Mouse (Mus musculus) urinary bladder, adult 18-20 months (tissue): ENCODE data around the gene Mst1r.

Experiments used
- DNase-seq, 2 experiments: peaks; one replicate each; pipeline ENCODE4 v3.0.0; 2022; ENCODE audit warnings: low spot score in 2 of 2, mixed read lengths in 2 of 2

Mst1r gene

DNA sequence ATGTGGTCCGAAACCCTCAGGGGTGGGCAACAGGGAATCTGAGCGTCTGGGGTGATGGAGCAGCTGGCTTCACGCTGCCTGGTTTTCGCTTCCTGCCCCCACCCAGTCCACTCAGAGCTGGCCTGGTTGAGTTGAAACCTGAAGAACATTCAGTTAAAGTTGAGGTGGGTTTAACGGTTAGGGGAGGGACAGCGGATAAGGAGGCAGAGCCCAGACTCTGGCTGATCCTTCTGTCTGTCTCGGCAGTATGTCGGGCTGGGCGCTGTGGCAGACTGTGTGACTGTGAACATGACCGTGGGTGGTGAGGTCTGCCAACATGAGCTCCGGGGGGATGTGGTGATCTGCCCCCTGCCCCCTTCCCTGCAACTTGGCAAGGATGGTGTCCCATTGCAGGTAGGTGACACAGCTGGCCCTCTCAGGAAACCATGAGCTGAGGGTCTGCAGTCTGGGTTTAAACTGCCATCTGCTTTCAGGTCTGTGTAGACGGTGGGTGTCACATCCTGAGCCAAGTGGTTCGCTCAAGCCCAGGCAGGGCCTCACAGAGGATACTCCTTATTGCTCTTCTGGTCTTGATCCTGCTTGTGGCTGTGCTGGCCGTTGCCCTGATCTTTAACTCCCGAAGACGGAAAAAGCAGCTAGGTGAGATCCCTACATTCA is 8.2 kb downstream of the Mst1r start:
- DNase-seq: no peak

DNA sequence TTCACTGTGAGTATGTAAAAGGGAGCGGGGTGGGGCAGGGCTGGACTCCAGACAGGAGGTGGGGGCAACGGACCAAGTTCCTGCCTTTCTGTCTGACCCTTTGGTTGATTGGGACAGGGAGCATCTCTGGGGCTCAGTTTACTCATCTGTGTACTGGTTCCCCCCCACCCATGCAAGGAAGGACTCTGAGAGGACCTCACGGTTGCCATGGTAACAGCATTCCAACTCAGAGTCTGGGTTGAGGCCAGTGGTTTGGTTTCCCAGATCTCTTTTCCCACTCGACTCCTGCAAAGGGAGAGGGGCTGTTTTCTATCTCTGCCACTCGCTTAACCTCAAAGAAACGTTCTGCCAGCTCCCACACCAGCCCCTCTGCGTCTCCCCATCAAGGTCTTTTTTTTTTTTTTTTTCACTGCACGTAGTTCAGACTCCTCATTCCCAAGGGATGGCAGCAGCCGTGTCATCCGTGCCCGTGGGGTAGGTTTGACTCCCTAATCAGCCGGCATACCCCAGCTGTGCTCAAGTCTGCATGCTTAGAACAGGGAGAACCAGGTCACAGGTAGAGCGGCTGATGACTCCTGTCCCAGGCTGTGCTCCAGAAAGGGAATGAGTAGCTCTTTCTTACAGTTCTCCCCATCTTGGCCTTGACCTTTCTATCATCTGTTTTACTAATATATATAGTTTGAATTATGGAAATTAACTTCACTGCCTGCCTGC is 11.4 kb downstream of the Mst1r start:
- no peak for DNase-seq

DNA sequence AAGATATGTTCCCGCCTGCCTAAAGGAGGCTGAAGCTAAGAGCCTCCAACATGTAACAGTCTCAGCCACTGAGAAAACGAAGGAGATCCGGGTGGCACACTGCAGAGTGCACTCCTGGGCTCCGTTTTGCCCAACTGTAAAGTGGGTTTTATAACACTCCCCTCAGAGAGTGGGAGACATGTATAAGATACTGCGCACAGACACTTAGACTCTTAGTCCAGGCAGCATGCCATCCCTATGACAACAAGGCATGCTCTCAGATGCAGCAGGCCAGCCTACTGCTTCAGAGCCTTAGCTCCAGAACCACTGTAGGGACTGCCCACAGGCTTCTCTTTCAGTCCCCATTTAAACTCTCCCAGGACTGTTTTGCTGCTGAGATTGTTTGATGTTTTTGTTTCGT is 12.2 kb downstream of the Mst1r start:
- no peak for DNase-seq

DNA sequence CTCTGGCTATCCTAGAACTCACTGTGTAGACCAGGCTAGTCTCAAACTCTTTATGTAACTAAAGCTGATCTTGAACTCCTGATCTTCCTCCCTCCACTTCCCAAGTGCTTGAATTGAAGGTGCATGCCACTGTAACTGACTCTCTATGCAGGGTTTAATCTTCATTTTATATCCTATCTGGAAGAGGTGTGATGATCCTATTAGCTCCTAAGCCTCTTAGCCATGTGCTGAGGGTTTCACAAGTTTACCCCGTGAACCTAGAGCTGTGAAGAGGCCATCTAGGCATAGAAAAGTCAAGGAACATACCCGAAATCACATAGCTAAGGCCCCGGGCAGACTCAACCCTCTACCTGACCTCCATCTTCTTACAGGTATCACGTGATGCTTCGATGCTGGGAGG is 12.8 kb downstream of the Mst1r start:
- no peak for DNase-seq

DNA sequence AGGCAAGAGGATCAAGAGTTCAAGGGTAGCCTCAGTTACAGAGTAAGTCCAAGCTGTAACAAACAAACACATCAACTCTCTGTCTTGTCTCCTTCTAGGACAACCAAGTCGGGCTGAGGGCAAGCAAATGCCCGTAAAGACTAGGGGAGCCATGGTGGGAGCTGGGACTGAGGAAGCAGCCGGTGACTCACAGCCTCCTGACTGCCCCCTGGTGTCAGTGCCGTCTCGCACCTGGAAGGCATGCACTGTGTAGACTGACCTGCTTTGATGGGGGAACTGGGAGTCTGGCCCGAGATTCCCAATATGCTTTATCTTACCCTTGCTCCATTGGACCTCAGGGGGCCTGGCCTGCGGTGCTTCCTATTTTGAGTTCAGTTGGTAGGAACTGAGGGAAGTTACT is 16.3 kb downstream of the Mst1r start:
- DNase-seq: peak in 1 of 2 experiments; percentile 58

DNA sequence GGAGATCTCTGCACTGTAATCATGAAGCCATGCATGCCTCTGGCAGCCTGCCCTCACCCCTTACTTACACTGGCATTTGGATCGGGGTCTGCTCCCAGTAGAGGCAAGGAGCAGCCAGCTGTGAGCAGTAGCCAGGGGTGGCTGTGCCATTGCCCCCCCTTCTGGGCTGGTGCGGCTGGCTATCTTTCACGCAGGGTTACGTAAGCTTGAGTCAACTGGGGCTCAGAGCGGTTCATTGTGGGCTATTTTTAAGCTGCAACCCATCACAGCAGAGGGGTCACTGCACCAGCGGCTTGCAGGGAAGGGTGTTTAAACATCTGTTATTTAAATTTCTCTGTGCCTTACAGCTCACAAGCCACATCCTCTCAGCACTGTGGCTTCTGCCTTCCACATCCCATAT is 17.3 kb downstream of the Mst1r start:
- no peak for DNase-seq

DNA sequence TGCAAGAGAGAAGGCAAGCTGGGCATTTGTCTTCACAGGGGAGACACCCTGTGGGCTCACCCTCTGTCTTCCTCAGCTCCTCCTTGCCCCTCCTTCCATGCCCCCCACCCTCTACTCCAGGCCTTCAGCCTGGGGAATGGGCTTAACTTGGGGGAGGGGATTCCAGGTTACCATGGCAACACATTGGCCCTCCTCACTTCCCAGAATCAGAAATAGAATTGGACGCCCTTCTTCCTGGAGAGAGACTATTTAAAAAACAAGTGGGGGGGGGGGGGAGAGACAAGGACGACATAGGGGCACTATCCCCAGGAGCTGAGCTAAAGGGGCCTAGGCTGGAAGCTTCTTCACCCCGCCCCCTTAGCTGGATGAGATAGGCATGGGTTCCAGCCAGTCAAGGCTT is 18.6 kb downstream of the Mst1r start:
- DNase-seq: no peak

DNA sequence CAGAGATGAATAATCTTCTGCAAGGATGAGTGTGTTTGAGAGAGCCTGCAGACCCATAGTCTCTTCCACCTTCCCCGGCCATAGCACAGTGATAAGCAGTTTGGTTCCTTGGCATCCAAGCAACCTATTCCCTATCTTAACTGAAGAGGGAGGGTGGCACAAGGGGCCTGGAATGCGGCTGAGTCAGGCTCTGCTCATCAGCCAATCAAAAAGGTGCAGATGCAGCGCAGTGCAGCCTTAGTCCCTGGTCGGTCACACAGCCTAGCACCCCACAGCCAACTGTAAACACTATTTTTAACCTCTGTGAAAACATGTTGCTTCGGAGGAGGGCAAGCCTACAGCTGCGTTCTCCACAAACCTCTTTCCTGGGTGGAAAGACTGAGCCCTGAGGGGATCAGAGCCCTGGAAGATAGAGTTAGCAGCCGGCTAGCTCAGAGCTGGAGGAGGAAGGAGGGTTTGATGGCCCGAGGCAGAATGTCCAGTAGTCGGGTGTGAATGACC is 20.3 kb downstream of the Mst1r start:
- no peak for DNase-seq

DNA sequence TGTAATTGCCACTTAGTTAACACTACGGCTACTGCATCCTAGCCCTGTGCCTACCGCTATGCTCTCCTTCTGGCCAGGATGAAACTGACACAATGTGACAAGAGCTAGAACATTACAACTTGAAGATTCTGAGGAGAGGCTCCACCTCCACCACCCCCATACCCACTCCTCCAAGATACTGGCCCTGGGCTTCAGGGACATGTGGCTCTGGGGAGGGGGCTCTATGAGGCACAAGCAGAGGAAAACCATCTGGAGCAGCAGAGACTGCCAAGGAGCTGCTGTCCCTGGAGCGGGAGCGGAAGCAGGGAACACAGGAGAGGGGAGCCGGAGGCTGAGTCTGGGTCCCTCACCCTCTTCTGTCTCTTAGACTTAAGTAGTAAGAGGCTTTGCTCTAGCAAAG is 21.1 kb downstream of the Mst1r start:
- no peak for DNase-seq

DNA sequence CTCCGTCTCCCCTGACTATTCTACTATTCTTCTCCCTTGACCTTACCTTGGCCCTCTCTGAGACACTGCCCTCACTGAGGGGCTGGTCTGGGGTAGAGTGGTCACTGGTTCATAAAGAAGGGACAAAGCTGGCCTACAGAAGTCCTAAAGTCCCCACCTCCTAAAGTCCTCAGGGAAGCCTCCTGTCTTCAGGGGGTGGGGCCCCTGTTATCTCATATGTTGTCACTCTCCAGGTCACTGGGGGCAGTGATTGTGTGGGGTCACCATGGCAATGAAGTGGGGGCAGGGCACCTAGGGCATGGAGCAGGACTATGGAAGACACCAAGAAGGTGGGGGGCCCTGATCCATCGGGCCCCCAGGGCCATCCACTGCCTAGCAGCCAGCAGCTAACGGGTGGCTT is 21.5 kb downstream of the Mst1r start, which contains the start of gene Actl11:
Actl11 (plus strand) TSS at position 301 of the 400 bp plus-strand sequence.
- no peak for DNase-seq

DNA sequence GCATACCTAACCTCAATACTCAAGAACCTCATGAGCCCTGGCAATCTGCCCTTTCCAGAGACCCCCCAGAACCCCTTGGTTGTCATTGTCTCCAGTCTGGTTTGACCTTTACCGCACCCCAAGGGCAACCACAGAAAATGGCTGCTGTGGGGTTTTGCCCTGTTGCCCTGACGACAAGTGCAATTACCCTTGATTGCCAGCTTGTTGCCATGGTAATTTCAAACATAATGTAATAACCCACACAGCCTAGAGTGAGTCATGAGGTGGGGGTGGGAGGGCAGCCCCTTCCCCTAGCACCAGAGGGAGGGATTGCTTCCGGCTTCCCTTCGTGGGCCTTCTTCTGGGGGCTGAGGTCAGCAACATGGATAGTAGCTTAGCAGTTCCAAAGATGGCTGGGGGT is 25.5 kb downstream of the Mst1r start:
- DNase-seq: no peak

DNA sequence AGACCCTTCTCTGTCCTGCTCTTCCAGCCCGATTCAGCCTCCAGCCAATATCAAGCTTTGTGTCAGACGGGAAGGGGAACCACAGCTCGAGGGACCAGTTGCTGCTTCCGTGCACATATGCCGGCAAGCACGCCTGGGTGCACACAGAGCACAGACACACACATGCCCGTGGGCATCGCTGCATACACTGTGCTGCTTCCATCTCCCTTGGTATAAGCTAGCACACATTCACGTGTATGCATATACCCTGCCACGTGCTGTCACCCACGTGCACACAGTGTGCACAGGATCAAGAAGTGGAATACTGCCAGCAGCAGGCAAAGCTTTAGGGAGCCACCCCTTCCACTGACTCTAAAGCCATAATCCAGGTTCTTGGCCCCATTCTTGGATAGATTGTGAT is 27.5 kb downstream of the Mst1r start:
- no peak for DNase-seq

DNA sequence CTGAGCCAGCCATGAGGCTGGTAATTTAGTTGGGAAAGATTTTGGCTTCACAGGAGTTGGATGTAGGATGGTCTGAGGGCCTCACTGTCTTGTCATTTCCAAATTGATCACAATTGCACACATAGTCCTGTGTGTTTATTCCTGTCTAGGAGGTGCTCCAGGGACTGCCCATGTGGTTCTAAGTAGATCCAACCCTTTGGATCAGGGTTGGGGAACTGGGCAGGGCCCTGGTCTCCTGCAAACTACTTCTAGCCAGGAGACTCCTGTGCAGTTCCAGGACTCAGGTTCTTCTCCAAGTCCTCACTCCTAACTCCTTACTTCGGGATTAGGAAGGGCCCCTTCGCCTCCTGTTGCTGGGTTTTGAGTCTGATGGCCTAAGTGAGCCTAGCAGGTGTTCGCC is 28.7 kb downstream of the Mst1r start, which contains the start of gene Camkv:
Camkv (plus strand) TSS at position 301 of the 400 bp plus-strand sequence.
- no peak for DNase-seq

DNA sequence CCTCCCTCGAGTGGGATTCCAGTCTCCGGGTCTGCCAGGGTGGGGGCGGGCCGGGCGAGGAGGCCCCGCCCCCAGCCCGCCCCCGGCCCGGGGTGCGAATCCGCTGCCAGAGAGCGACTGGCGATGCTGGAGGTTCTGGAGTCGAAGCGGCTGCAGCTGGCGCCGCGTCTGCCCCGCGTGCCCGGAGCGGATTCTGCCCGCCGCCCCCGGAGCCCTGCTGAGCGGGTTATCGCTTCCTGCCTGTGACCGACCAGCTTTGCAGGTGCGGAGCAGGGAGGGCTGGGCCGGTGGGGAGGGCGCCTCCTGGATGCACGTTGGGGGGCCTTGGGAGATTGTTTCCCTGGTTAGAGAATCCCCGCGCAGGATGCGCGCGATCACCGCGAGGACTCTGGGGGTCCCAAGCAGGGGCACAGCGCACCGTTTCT is 29.1 kb downstream of the Mst1r start:
- no peak for DNase-seq

DNA sequence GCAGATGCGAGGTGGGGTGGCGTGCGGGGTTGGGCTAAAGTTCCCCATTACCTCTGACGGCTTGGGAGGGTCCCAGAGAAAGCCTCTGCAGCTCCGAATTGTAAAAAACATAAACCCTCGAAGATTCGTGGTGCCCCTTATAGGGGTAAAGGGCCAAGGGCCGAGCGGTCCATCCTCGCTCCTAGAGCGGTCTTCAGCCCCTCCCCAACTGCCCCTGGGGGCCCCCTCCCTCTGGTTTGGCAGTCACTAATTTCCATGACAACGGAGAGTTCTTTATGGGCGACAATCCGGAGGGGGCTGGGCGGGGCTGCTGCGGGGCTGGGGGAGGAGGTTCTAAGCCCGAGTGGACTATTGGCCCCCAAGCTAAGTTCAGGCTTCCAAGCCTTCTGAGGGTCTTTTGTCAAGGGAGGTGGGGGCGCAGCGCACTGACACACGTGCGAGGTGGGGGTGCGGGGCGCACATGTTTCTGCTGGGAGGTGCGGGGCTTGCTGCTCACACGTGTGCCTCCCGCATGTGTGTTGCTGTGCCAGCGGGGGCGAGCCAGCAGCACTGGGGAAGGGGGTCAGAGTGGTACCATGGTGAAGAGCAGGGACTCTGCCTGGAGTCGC is 29.6 kb downstream of the Mst1r start:
- DNase-seq: no peak

DNA sequence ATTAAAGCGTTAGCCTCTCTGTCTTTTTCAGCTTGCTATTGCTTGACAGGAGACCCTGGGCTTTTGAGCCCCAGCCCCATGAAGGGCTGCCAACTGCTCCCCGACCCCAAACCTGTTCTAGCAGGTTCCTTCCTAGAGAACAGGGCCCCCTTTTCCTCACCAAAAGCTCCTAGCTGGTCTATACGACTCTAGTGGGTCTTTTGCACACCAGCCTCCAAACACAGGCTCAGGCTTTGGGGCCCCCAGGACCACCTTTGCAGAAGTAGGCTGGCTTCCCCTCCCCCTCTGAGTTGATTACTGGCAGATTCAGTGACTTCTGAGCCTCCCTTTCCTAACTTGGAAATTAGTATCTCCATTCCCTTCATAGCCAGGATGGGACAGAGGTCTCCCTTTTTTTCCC is 30.2 kb downstream of the Mst1r start:
- no peak for DNase-seq

DNA sequence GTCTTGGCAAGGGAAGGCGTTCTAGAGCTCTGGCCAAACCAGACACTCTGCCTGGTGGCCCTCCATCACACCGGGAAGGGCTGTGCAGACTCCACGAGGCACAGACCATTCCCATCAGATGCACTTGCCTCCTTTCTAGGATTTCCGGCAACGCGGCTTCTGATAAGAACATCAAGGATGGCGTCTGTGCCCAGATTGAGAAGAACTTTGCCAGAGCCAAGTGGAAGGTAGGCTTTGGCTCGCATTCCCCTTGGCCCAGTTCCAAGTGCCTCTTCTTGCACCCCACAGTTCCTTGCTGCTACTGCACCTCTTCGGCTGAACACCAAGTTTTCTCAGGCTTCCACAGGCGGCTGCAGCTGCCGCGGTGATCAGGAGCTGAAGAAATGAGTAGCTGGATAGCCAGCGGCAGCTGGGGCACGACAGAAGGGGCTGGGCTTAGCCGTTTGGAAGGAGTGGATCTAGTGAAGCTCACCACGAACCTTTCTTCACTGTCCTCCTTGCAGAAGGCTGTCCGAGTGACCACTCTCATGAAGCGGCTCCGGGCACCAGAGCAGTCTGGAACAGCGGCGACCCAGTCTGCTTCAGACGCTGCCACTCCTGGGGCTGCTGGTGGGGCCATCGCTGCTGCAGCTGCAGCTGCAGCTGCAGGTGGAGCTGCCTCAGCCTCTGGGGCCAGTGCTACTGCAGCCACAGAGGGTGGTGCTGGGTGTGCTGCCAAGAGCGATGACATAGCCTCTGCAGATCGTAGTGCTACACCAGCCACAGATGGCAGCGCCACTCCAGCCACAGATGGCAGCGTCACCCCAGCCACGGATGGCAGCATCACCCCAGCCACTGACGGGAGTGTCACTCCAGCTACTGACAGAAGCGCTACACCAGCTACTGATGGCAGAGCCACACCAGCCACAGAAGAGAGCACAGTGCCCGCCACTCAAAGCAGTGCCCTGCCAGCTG is 40.8 kb downstream of the Mst1r start:
- no peak for DNase-seq

DNA sequence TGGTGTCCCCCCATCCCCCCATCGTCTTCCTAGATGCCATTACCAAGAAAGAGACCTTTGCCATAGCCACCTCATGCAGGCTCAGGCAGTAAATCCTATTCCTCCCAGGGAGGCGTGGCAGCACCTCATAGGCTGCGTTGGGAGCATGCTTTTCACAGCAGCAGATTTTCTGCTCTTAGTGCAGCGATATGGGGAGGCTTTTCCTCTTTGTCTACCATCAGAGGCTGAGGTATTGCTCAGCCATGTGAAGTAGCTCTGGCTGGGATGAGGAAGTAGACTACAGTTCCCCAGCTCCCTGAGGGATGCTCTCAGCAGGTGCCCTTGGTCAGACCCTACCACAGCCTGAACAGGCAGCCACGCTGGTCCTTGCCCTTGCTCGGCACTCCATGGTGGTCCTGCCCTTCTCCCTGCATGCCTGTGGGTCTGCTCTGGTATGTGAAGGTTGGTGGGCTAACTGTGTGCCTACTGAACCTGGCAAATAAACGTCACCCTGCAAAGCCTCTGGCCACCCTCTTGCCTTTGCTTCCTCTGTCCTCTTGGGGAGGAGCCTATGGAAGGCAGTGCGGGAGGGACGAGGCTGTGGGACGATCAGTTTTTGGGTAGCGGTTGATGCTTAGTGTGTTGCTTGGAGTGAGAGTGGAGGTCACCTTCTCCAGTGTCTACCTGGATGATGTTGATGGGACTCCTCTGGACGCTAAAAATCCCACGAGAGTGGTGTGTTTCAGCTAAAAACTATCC is 42.7 kb downstream of the Mst1r start:
- DNase-seq: no peak

DNA sequence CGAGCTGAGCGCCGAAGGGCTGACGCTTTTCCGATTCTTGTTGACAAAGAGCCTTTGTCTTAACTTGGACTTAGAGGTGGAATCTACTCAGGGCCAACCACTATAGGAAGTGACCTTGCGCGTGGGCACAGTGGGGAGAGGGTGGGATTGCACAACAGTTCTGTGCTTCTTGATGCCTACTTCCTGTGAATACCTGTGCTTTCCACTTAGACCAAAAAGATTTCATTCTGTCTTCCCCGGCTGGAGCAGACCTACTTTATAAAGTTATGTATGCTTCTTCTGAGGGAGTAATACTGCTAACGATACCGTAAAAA is 43.2 kb downstream of the Mst1r start, which contains the start of gene Traip:
Traip (plus strand) TSS at position 215 of the 314 bp plus-strand sequence.
- DNase-seq: no peak

DNA sequence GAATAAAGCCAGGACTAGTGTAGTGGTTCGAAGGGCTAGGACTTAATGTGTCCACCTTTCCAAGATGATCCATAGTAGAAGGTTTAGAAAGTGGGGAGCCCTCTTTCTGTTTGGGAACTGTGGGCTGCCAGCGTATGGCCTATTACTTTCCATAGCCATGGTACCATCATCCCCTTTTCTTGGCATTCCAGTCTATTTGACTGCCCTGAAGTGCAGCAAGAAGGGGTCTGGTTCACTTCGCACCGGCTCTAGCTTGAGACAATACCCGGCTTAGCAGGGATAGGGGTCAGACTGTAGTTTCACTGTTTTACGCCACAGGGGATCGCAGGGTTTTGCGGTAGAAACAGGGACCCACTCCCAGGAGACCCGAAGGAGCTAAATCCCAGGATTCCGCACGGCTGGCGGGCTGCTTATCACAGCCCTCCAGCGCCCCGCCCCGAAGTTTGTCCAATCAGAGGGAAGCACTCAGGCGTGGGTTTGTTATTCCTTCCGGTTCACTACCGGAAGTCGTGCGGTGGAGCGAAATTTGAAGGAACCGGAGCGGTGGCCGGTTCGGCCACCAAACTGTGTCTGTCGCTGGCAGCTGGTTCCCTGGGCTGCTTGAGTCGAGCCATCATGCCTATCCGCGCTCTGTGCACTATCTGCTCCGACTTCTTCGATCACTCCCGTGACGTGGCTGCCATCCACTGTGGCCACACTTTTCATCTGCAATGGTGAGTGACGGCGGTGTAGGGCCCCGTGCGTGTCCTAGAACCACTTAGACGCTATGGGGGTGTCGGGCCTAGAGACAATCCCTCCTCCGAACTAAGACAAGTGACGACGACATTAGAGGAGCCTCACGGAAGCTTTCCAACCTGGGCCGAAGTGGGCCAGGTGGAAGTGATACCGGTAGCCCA is 44.0 kb downstream of the Mst1r start:
- DNase-seq: peak; percentile 85
